Mouse (Mus musculus) gastrocnemius, postnatal 25 days (tissue): ENCODE measurements at regions not wholly inside any gene's neighbourhood (a gene's known extent, or its start where the extent isn't known, plus 50 kb on each side); places are given as distances from the start of the nearest gene placed in this dataset.
"Not testable (repeated sequence)": the region's sequence is repeated elsewhere in the genome, so short reads cannot be mapped to it uniquely, and the experiment has no call there.

Experiments
- DNase-seq: peaks from one replicate; pipeline ENCODE4 v3.0.0; 2022

- DNase-seq = no peak
These were observed 839.1 kb downstream of the Ets1 start for GRCm38 (mm10) chr9:33475106-33475505.

- DNase-seq = no peak
These were observed 847.0 kb downstream of the Ets1 start for GRCm38 (mm10) chr9:33482845-33483540.

- DNase-seq = no peak
These were observed 847.5 kb downstream of the Ets1 start for GRCm38 (mm10) chr9:33483541-33483846.

DNA sequence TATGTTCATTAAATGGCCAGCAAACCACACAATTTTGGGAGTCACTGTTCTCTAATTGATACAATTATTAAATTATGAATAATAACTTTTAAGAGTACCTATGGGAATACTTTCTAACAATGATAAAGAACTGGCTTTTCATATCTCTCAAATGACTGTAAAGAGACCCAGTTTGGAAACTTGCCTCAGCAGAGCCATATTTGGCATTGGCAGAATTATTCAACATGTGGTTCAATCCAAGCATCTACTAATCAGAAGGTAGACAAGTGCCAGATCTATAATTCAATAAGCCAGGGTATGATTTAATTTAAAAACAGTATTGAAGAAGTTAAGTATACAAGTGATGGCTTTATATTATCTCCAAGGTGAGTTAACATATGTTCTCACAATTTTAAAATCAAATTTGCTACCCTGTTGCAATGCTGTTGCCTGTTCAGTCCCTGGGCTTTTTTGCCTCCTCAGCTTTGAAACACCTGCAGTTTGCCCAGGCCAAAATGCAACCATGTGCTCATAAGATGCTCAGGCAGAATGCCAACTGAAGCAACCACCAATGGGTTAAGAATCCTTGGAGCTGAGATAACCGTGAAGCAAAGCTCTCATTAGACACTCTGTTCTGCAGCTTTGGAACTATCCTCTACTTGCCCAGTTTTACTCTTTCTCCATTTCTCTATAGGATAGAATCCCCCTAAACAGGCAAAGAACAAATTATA lies 897.2 kb downstream of the Ets1 start:
- DNase-seq = no peak

GRCm38 (mm10) chr9:33543301-33543700 lies 907.3 kb downstream of the Ets1 start:
- no peak for DNase-seq

DNA sequence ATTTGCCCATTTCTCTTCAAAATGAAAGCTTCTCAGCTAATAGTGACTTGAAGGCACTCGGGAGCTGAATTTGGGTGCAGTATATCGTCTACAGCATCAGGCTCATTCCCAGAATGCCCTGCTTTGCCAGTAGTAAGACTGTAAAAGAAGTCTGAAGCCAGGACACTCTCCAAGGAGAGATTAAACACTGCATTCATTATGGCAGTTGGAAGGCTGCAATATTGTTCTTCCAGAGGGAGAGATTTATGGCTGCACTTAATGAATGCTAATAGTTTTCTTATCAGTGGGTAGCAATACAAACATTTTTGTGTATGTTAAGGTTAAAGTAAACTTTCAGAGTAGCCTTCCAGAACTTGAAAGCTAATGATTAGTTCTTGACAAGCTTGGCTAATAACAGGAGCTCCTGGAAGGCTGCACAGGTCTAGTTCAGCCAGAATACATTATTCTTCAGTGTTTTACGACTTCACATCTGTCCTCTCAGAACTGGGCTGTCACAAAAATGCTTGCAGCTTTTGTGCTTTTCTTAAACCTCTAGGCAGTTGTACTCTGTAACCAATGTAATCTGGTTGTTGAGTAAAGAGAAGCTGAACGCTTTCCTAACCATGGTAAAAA lies 910.2 kb downstream of the Ets1 start:
- no peak for DNase-seq

DNA sequence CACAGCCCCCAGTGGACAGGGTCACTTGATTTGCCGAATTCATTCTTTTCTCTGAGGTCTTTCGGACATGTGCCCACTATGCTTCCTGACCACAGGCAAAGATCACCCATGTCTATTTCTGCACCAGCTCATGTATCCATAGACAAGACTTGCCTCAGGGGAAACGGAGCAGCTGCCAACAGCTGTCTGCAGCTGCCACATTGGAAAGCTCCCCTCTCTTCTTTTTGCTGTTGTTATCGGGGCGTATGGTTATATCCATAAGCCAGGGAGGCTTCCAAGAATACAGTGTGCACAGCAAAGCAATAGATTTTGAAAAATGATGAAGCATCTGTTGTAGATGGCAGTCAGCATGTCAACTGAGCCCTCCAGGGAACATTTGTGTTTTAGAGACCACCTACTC lies 913.4 kb downstream of the Ets1 start:
- no peak for DNase-seq

DNA sequence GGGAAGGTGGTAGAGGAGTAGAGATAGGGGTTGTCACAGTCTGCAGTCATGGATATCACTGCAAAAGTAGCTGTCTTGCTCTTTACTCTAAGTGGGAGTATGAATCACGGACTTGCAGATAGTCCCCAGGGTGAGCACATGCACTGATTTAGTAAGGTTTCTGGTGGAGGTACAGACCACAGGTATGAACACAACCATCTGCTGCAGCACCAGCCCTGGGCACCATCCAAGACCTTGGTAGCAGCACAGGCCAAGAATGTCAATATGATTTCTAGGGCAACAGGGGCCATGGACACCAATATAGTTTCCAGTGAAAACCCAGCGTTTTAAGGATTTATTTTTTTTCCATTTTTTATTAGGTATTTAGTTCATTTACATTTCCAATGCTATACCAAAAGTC lies 913.7 kb upstream of the Kirrel3 start:
- DNase-seq = no peak

DNA sequence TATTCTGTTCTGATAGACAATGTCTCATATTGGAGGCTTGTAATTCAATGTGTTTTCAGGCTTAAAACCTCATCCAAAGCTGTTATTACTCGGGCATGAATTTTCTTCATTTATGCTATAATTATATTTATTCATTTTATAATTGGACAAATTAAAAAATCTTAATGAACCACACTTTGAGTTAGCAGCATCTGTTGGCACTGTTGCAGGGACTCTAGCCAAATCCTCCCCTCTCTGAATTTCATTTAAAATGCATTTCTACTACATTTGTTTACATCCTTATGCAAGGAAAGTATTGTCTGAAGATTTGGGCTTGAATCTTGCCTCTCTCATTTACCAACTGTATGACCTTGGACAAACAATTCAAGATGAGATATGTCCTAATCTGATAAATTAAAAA lies 874.2 kb upstream of the Kirrel3 start:
- no peak for DNase-seq

DNA sequence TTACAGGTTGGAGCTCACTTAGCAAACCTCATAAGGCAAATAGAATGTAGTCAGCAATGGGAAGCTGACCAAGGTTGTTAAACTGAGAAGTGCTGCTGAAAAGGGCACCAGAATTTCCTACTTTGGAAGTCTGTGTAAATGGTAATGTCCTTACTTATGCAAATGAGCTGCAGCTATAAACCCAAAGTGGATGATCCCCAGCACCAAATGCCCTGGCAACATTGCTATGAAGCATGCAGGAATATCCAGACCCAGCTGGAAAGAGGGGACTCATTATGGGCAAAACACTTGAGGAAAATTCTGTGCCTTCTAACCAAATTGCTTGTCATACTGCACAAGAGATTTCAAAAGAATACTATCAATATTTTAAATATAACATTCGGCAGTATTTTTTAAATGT lies 861.3 kb upstream of the Kirrel3 start:
- no peak for DNase-seq

- no peak for DNase-seq
These were observed 855.8 kb upstream of the Kirrel3 start for GRCm38 (mm10) chr9:33629731-33630473.

GRCm38 (mm10) chr9:33662978-33663377 lies 822.7 kb upstream of the Kirrel3 start:
- no peak for DNase-seq

- no peak for DNase-seq
These were observed 804.6 kb upstream of the Kirrel3 start for GRCm38 (mm10) chr9:33681129-33681528.

DNA sequence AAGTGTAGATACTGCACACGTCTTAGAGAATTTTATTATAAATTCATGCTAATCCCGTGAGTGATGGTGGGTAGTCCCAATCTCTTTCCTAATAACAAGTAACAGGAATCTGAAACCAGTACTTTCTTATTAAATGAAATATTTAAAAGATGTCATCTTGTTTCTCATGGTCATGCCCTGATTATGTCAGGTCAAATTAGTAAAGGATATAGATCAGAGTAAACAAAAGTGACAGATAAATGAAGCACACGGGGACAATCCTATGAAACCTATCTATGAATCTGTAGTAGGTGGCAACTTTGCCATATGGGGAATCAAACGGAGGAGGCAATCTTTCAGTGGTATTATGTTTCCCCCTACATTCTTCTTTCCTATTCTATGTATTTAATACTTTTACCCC lies 794.0 kb upstream of the Kirrel3 start:
- DNase-seq = no peak

DNA sequence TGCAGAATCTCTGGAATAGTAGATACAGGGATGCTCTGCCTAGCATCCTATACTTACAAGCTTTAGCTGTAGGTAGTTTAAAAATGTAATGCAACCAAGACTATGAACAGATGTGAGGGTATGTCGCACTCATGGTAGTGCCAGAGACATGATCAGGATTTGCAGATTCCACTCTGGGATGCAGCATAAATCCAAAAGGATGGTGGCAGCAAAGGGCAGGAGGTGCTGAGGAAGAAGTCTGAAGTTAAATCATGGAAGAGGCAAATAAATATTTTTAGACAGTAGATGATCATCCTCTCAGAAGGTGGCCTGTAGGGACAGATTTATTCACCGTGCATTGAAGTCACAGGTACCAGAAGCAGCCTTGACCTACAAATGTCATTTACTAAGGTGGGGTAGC lies 768.1 kb upstream of the Kirrel3 start:
- DNase-seq = no peak

DNA sequence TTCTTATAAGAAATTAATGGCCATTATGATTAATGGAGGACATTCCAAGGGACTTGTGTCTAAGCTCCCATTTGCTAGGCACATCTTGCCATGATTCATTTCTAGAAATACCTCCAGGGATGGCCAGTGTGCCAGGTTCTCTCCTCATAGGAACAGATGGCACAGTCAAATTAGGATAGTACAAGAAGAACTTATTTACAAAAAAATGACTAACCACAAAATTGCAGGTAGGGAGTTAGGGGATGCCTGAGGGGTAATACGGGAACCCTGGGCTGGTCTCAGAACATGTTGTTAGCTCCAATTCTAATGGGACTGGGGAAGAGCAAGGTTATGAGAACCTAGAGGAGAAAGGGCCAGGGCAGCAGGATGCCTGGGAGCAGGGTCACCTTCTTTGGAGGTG lies 760.9 kb upstream of the Kirrel3 start:
- no peak for DNase-seq

- DNase-seq = not testable (repeated sequence)
These were observed 757.6 kb upstream of the Kirrel3 start for GRCm38 (mm10) chr9:33728058-33728457.

GRCm38 (mm10) chr9:33760701-33761100 lies 725.0 kb upstream of the Kirrel3 start:
- no peak for DNase-seq

DNA sequence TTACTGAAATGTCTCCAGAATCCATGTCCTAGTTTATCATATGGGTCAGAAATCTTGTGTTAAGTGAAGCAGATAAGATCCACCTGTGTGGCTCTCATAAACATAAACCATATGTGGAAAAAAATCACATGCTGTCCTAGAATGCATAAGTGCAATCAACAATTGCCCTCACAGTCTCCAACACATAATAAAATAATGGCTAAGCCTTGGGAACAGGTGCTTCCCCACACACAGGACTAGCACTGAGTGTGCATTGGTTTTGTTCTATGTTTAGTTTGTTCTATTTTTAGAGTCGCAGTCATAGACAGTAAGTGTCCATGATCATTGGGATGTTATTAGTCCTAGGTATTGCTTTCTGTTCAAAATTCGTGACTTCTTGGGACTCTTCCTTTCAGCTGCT lies 719.5 kb upstream of the Kirrel3 start:
- DNase-seq = no peak

- DNase-seq = no peak
These were observed 715.9 kb upstream of the Kirrel3 start for GRCm38 (mm10) chr9:33769811-33770210.

DNA sequence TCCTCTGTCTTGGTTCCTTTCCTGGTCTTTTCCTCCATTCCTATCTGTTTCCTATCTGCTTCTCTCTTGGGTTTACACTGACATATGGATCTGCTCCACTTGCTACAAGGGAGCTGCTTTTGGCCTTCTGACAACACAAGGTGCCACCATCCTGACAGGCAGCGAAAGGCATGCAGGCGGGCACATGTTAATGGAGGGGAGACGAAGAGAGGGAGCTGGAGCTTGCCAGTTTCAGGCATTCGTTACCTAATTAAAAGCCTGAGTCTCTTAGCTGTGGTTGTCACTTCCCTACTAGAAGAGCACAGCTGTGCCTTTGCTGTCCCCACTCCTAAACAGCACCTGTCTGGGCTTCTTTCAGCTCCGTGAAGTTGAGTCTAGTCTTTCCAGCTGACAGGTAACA lies 711.5 kb upstream of the Kirrel3 start:
- no peak for DNase-seq

DNA sequence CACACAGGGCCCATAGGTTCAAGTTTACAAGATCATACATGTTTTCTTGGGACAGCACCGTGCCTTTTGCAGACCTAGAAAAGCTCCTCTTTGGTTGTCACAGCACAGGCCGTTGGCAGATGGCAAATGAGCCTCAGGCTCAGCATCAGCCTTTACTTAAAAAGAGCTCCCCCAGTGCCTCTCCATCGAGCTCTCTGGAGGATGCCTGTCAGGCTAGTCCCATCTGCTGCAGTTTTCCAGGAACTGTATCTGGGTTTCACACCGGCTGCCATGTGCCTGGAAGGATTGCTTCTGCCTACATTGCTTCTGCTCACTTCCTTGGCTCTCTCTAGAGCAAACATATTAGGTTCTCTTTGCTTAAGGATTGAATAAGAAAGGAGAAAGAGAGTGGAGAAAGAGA lies 695.1 kb upstream of the Kirrel3 start:
- DNase-seq = no peak

DNA sequence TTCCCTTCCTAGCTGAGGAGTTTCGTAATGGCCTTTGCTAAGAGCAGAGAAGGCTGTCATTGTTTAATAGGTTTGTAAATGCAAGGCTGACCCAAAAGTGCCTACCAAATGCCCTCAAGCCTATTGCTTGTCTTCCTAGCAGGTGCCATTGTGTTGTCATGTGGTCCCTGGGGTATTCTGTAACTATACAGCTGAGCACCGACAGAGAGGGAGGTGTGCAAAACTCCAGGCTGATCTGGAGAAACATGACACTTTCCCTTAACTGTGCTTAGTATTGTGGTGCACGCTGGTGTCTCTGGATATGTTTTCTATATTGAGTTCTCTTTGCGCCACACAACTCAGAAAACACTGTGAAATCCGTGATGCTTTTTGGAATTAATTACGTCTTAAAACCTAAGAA lies 685.4 kb upstream of the Kirrel3 start:
- no peak for DNase-seq
